Mouse (Mus musculus) heart, postnatal 14 days (tissue): Measurements from ENCODE around the gene Gpr82. TPM values are rescaled to one million over a fixed set of nuclear protein-coding genes. Genes with fewer than 3 reads are reported as not detected.
A peak's percentile ranks its signal among the peaks of the same experiment; 100 is the strongest.

Experiments used
- DNase-seq, 2 experiments: peaks; one replicate each; pipeline ENCODE4 v3.0.0; 2021 to 2022
- intact Hi-C: fragments of 180-260 bp; cut with DNase I; formaldehyde crosslinking; loops from one replicate; pipeline ENCODE4 v1.15.1; 2025
- microRNA-seq, 2 experiments: library from miRNA; unstranded; fragments of <30 nt; microRNA quantifications; one replicate each; pipeline ENCODE4 v1.2.0; 2021 to 2022
- total RNA-seq, 2 experiments: library from RNA; stranded (reverse); gene quantifications; 2 replicates each; pipeline ENCODE4 v1.2.3; 2021

The Gpr82 gene
- total RNA-seq, 2 experiments from 2014 or later, result not detected

- intact Hi-C loops, result no loop called here
- no peak for DNase-seq
Measured at GRCm38 (mm10) chrX:13686589-13686988, 25.4 kb downstream of the Gpr82 start.

GRCm38 (mm10) chrX:13688356-13688755 is 27.2 kb downstream of the Gpr82 start:
- intact Hi-C loops, result no loop called here
- DNase-seq, result no peak

- DNase-seq, result no peak
- intact Hi-C loops, result no loop called here
Measured at GRCm38 (mm10) chrX:13691865-13692264, 30.7 kb downstream of the Gpr82 start.

GRCm38 (mm10) chrX:13700681-13701080 is 39.5 kb downstream of the Gpr82 start:
- intact Hi-C loops, result no loop called here
- DNase-seq, result no peak

- intact Hi-C loops, result no loop called here
- peak in 1 of 2 experiments; percentile 25 for DNase-seq
Measured at GRCm38 (mm10) chrX:13705051-13705450, 43.9 kb downstream of the Gpr82 start.

GRCm38 (mm10) chrX:13710174-13710573 is 49.0 kb downstream of the Gpr82 start:
- intact Hi-C loops, result no loop called here
- peak; percentile 36 to 70 for DNase-seq

Small RNA genes within 50 kb of the gene (microRNA-seq; reads per million reads assigned to microRNA genes)
- gene Gm25246, result 0 reads per million in 2 experiments

Other genes with a start within 250 kb of the Gpr82 start
- under 1 TPM; 0.12 to 0.22 TPM for gene Nyx, start 195.3 kb upstream of the Gpr82 start, total RNA-seq
- 1 to 10 TPM; 1.4 to 1.7 TPM for gene Gpr34, start 29.3 kb upstream of the Gpr82 start, total RNA-seq
- gene Cask, start 190.0 kb downstream of the Gpr82 start, total RNA-seq, result 10 to 100 TPM; 16.8 to 17.3 TPM